Mouse (Mus musculus): ENCODE measurements at regions not wholly inside any gene's neighbourhood (a gene's known extent, or its start where the extent isn't known, plus 50 kb on each side); places are given as distances from the start of the nearest gene placed in this dataset.

DNA sequence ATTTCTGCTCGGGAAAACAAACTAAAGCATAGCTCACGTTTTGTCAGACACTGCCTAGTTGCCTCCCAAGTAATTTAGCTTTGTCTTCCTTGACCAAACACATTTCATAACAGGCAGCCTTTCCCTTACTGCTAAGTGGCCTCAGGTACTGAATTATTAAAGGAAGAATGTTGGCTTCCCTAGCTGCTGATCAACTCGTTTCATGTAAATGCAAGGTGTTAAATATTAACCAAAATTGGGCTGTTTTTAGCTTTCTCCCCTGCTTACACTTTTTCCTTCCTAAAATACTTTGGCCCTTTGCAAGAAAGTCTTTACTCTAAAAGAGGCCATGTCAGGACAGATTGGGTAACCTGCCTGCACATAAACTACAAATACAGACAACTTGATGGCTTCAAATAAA, 265.4 kb downstream of the Pmp22 start:
- Histone ChIP-seq H3K9me3 (replicated peaks; ENCODE audit: control insufficient read depth, low read length) (no peaks in the 10 kb centered on the region), H3K27me3 (ENCODE audit: control insufficient read depth, insufficient read depth, low read length) (no peaks in the 10 kb centered on the region), H3K9ac (ENCODE audit: low read length) (no peak overlapping the region), H3K4me3 (replicated peaks; ENCODE audit: low read length) (no peak overlapping the region), H3K4me2 (ENCODE audit: low read depth, low read length) (no peak overlapping the region), H3K4me1 (ENCODE audit: control insufficient read depth, insufficient read depth, low read length) (no peaks in the 10 kb centered on the region), H3K36me3 (ENCODE audit: control insufficient read depth, insufficient read depth, low read length) (no peaks in the 10 kb centered on the region), H3K27ac (ENCODE audit: low read length) (no peak overlapping the region)
- 33% methylated on average over 3 of the region's 3 CpGs for WGBS
- no peak for ATAC-seq (ENCODE audit: insufficient read depth, low FRiP score)

DNA sequence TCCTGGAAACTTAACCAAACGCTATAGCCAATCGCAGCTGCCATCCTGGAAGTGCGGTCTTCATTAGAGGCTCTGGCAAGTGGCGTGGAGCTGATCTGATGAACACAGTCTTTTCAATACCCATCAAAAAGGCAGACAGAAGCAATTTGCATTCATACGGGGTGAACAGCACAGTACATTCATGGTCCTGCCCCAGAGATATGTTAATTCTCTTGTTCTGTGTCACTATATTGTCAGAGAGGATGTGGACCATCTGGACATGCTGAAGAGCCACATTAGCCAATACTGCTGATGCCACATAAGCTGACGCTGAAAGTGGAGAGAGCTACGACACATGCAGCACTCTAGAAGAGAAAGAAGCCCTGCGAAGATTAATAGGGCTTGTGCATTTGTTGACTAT, 267.6 kb downstream of the Pmp22 start:
- no peaks in the 10 kb centered on the region for H3K36me3 ChIP-seq (ENCODE audit: control insufficient read depth, insufficient read depth, low read length)
- H3K27me3 ChIP-seq (ENCODE audit: control insufficient read depth, insufficient read depth, low read length) = no peaks in the 10 kb centered on the region
- H3K4me1 ChIP-seq (ENCODE audit: control insufficient read depth, insufficient read depth, low read length) = no peaks in the 10 kb centered on the region
- no peak overlapping the region for H3K27ac ChIP-seq (ENCODE audit: low read length)
- ATAC-seq (ENCODE audit: insufficient read depth, low FRiP score) = no peak
- H3K9ac ChIP-seq (ENCODE audit: low read length) = no peak overlapping the region
- H3K4me3 ChIP-seq (replicated peaks; ENCODE audit: low read length) = no peak overlapping the region
- no peaks in the 10 kb centered on the region for H3K9me3 ChIP-seq (replicated peaks; ENCODE audit: control insufficient read depth, low read length)
- H3K4me2 ChIP-seq (ENCODE audit: low read depth, low read length) = no peak overlapping the region
- WGBS = 72% methylated on average over 8 of the region's 8 CpGs

DNA sequence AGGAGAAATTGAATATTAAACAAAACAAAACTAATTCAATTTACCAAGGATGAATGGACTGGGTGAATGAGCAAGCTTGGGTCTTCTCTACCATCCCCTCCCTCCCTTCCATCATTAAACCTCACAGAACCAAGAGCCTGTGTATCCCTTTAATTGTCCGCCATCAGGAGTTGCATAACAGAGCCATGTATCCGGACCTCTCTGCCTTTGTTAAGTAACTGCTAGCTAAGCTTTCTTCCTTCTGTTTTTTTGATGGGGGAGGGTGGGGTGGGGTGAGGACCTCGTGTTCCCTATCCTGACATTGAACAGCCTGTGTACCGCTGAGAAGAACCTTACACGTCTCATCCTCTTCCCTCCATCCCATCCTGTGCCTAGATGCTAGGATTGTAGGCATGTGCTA, 274.0 kb downstream of the Pmp22 start:
- Histone ChIP-seq H3K9me3 (replicated peaks; ENCODE audit: control insufficient read depth, low read length) (no peaks in the 10 kb centered on the region), H3K4me3 (replicated peaks; ENCODE audit: low read length) (no peak overlapping the region), H3K4me1 (ENCODE audit: control insufficient read depth, insufficient read depth, low read length) (no peaks in the 10 kb centered on the region), H3K9ac (ENCODE audit: low read length) (no peak overlapping the region), H3K36me3 (ENCODE audit: control insufficient read depth, insufficient read depth, low read length) (no peaks in the 10 kb centered on the region), H3K4me2 (ENCODE audit: low read depth, low read length) (no peak overlapping the region), H3K27me3 (ENCODE audit: control insufficient read depth, insufficient read depth, low read length) (0 out of 2 replicates have a peak, but pooled peaks cover 3% of the 10 kb centered on the region), H3K27ac (ENCODE audit: low read length) (no peak overlapping the region)
- no peak for ATAC-seq (ENCODE audit: insufficient read depth, low FRiP score)
- 72% methylated on average over 5 of the region's 5 CpGs for whole genome bisulfite sequencing

DNA sequence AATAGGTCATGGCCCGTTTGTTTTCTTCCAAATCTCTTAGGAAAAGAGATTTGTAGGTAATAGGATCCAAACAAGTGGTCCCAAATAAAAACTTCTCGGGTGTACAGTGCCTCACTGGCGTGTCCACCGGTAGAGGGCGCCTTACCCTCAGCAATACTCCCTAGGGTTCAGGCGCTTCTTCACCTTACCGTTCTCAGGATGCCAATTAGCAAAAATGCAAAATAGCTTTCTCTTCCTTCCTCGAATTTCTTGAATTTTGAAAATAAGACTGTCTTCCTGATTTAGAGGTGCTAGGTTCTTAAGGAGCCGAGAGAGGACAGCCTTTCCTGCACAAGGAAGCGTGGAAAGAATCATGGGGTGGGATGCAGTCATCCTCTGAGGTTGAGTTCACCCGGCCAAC, 275.9 kb downstream of the Pmp22 start:
- no peaks in the 10 kb centered on the region for H3K9me3 ChIP-seq (replicated peaks; ENCODE audit: control insufficient read depth, low read length)
- H3K9ac ChIP-seq (ENCODE audit: low read length) = no peak overlapping the region
- 14% methylated on average over 11 of the region's 11 CpGs for WGBS
- H3K27ac ChIP-seq (ENCODE audit: low read length) = no peak overlapping the region
- no peak for ATAC-seq (ENCODE audit: insufficient read depth, low FRiP score)
- H3K4me3 ChIP-seq (replicated peaks; ENCODE audit: low read length) = no peak overlapping the region
- no peak overlapping the region for H3K4me2 ChIP-seq (ENCODE audit: low read depth, low read length)
- H3K27me3 ChIP-seq (ENCODE audit: control insufficient read depth, insufficient read depth, low read length) = 0 out of 2 replicates have a peak, but pooled peaks cover 3% of the 10 kb centered on the region
- H3K36me3 ChIP-seq (ENCODE audit: control insufficient read depth, insufficient read depth, low read length) = no peaks in the 10 kb centered on the region
- no peaks in the 10 kb centered on the region for H3K4me1 ChIP-seq (ENCODE audit: control insufficient read depth, insufficient read depth, low read length)

DNA sequence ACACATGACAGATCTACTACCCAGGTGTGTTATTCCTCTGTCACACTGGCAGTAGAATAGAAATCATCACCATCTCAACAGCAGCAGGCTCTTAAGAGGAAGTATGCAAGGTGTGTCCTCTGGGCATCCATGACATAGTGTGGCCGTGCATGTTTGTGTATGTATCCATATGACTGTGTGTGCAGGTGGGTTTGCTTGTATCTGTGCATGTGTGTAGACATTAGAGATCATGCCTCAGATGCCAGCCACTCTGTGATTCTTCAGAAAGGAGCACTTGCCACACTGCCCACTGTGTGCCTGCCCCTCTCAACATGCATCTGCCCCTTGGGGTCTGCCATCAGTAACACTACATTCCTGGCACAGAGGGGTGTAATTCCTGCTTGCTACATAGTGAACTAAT, 280.6 kb downstream of the Pmp22 start:
- Histone ChIP-seq H3K4me2 (ENCODE audit: low read depth, low read length) (no peak overlapping the region), H3K4me3 (replicated peaks; ENCODE audit: low read length) (no peak overlapping the region), H3K4me1 (ENCODE audit: control insufficient read depth, insufficient read depth, low read length) (peaks cover 5% of the 10 kb centered on the region; the same call in 1 of the 2 replicates), H3K27me3 (ENCODE audit: control insufficient read depth, insufficient read depth, low read length) (no peaks in the 10 kb centered on the region), H3K9me3 (replicated peaks; ENCODE audit: control insufficient read depth, low read length) (no peaks in the 10 kb centered on the region), H3K36me3 (ENCODE audit: control insufficient read depth, insufficient read depth, low read length) (no peaks in the 10 kb centered on the region), H3K9ac (ENCODE audit: low read length) (no peak overlapping the region), H3K27ac (ENCODE audit: low read length) (no peak overlapping the region)
- WGBS = 78% methylated on average over 1 of the region's 1 CpGs
- no peak for ATAC-seq (ENCODE audit: insufficient read depth, low FRiP score)

DNA sequence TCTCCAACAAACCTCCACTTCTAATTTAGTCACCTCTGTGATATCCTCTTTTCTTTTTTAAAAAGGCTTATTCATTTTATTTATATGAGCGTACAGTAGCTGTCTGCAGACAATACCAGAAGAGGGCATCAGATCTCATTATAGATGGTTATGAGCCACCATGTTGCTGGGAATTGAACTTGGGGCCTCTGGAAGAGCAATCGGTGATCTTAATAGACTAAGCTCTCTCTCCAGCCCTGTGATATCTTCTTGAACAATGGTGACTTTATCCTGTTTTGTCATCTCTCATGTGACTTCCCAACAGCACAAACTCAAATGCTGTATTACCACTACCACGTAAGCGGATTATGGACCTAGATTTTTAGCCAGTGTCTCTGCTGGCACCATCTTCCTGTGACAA, 282.1 kb downstream of the Pmp22 start:
- Histone ChIP-seq H3K9ac (ENCODE audit: low read length) (no peak overlapping the region), H3K27me3 (ENCODE audit: control insufficient read depth, insufficient read depth, low read length) (no peaks in the 10 kb centered on the region), H3K36me3 (ENCODE audit: control insufficient read depth, insufficient read depth, low read length) (no peaks in the 10 kb centered on the region), H3K4me1 (ENCODE audit: control insufficient read depth, insufficient read depth, low read length) (peaks cover 5% of the 10 kb centered on the region; the same call in 1 of the 2 replicates), H3K27ac (ENCODE audit: low read length) (no peak overlapping the region), H3K4me3 (replicated peaks; ENCODE audit: low read length) (no peak overlapping the region), H3K9me3 (replicated peaks; ENCODE audit: control insufficient read depth, low read length) (no peaks in the 10 kb centered on the region), H3K4me2 (ENCODE audit: low read depth, low read length) (no peak overlapping the region)
- 95% methylated on average over 4 of the region's 4 CpGs for WGBS
- no peak for ATAC-seq (ENCODE audit: insufficient read depth, low FRiP score)

DNA sequence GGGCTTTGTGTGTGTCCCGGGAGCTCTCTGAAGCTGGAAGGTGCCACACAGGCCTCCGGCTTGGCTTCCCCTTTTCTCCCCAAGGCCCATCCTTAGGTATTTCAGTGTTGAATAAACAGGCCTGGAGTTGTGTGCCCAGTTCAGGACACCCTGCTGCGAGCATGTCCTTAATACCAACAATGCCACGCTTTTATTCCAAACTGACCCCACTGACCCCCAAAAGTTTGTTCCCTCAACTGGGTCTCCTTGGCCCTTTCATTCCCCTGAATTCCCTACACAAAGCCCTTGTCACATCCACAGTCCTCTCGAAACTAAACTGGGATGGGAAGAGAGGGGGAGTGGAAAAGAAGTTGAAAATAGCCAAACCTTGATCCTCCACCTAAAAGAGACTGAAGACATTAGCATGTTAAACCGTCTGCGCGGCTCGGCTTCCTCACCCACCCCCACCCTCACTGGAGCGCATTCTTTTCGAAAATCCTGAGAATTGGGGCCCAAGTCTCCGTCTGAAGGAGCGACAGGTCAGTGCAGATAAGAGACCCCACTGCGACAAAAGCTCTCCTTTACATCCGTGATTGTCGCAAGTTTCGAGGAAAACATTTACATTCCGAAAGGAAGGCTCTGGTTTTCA, 283.7 kb downstream of the Pmp22 start:
- Histone ChIP-seq H3K36me3 (ENCODE audit: control insufficient read depth, insufficient read depth, low read length) (no peaks in the 10 kb centered on the region), H3K4me1 (ENCODE audit: control insufficient read depth, insufficient read depth, low read length) (peaks cover 5% of the 10 kb centered on the region; the same call in 1 of the 2 replicates), H3K4me2 (ENCODE audit: low read depth, low read length) (peak overlapping the region; percentile 56), H3K27ac (ENCODE audit: low read length) (no peak overlapping the region), H3K27me3 (ENCODE audit: control insufficient read depth, insufficient read depth, low read length) (no peaks in the 10 kb centered on the region), H3K9ac (ENCODE audit: low read length) (peak overlapping the region; percentile 17), H3K9me3 (replicated peaks; ENCODE audit: control insufficient read depth, low read length) (no peaks in the 10 kb centered on the region), H3K4me3 (replicated peaks; ENCODE audit: low read length) (peak overlapping the region; percentile 32)
- 16% methylated on average over 18 of the region's 18 CpGs for WGBS
- ATAC-seq (ENCODE audit: insufficient read depth, low FRiP score) = no peak

DNA sequence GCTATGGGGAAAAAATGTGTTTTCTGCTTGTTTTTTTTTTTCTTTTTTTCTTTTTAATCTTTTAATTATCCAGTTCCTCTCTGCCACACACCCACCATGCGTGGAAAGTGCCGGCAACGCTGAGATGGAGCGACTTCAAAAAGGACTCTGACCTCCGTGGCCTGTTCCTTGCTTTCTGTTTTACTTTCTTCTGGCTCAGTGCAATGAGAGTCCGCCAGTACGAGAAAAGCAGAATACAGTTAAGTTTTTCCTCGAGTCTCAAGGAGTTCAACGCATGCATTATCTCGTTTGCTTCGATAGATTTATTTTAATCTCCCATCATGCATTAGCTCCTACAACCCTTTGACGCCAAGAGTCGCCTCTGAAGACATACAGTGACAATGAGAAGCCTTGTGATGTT, 284.3 kb downstream of the Pmp22 start:
- no peaks in the 10 kb centered on the region for H3K27me3 ChIP-seq (ENCODE audit: control insufficient read depth, insufficient read depth, low read length)
- no peaks in the 10 kb centered on the region for H3K9me3 ChIP-seq (replicated peaks; ENCODE audit: control insufficient read depth, low read length)
- peak overlapping the region; percentile 32 for H3K4me3 ChIP-seq (replicated peaks; ENCODE audit: low read length)
- H3K4me1 ChIP-seq (ENCODE audit: control insufficient read depth, insufficient read depth, low read length) = peaks cover 5% of the 10 kb centered on the region; the same call in 1 of the 2 replicates
- no peak overlapping the region for H3K27ac ChIP-seq (ENCODE audit: low read length)
- H3K4me2 ChIP-seq (ENCODE audit: low read depth, low read length) = peak overlapping the region; percentile 56
- H3K36me3 ChIP-seq (ENCODE audit: control insufficient read depth, insufficient read depth, low read length) = no peaks in the 10 kb centered on the region
- H3K9ac ChIP-seq (ENCODE audit: low read length) = no peak overlapping the region
- ATAC-seq (ENCODE audit: insufficient read depth, low FRiP score) = no peak
- WGBS = 22% methylated on average over 13 of the region's 13 CpGs

DNA sequence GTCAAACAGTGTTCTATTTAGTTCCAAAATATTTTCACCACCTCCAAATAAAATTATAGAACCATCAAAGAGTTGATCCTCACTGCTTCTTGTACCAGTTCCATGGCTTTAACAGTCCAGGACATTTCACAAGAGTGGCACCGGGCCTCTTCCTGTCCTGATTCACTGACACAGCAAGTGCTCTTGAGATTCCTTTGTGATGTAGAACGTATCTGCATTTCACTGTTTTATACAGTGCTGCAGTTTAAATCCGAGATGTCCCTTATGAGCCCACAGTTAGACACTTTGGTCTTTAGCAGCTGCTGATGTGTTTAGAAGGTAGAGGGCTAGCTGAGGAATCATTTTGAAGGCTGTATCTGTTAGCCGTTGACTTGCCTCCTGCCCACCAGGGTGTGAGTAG, 284.8 kb downstream of the Pmp22 start:
- no peak overlapping the region for H3K4me2 ChIP-seq (ENCODE audit: low read depth, low read length)
- ATAC-seq (ENCODE audit: insufficient read depth, low FRiP score) = no peak
- WGBS = 82% methylated on average over 4 of the region's 4 CpGs
- no peaks in the 10 kb centered on the region; the same call in 1 of the 2 replicates for H3K27me3 ChIP-seq (ENCODE audit: control insufficient read depth, insufficient read depth, low read length)
- peaks cover 5% of the 10 kb centered on the region; the same call in 1 of the 2 replicates for H3K4me1 ChIP-seq (ENCODE audit: control insufficient read depth, insufficient read depth, low read length)
- no peak overlapping the region for H3K4me3 ChIP-seq (replicated peaks; ENCODE audit: low read length)
- H3K9ac ChIP-seq (ENCODE audit: low read length) = no peak overlapping the region
- no peak overlapping the region for H3K27ac ChIP-seq (ENCODE audit: low read length)
- H3K36me3 ChIP-seq (ENCODE audit: control insufficient read depth, insufficient read depth, low read length) = no peaks in the 10 kb centered on the region
- H3K9me3 ChIP-seq (replicated peaks; ENCODE audit: control insufficient read depth, low read length) = no peaks in the 10 kb centered on the region

All from stomach, embryonic 16.5 days (tissue).